Mouse (Mus musculus) thymus, adult 2 months (tissue): Measurements from ENCODE around the gene Vgll4. TPM values are rescaled to one million over a fixed set of nuclear protein-coding genes. Genes with fewer than 3 reads are reported as not detected.
A peak's percentile ranks its signal among the peaks of the same experiment; 100 is the strongest.

Source experiments
- DNase-seq: peaks from one replicate; pipeline ENCODE4 v3.0.0; 2021
- H3K27ac ChIP-seq: fragments of 200-500 bp; 2 replicates; pipeline ENCODE4 v1.5.1; 2012; ENCODE audit warnings: low read length, control low read depth; ENCODE audit not compliant: control insufficient read depth, insufficient read depth
- H3K27me3 ChIP-seq: fragments of 200-500 bp; 2 replicates; pipeline ENCODE4 v1.6.1; 2012; ENCODE audit warnings: mild to moderate bottlenecking, low read length, moderate library complexity, mixed read lengths; ENCODE audit not compliant: control insufficient read depth, insufficient read depth
- H3K36me3 ChIP-seq: fragments of 200-500 bp; 2 replicates; pipeline ENCODE4 v1.6.1; 2012; ENCODE audit warnings: mild to moderate bottlenecking, low read length, moderate library complexity; ENCODE audit not compliant: control insufficient read depth, insufficient read depth
- H3K4me1 ChIP-seq: fragments of 200-500 bp; replicated peaks from 2 replicates; pipeline ENCODE4 v1.6.1; 2012; ENCODE audit warnings: low read length; ENCODE audit not compliant: control insufficient read depth, insufficient read depth
- H3K4me3 ChIP-seq: fragments of 200-500 bp; 2 replicates; pipeline ENCODE4 v1.5.1; 2012; ENCODE audit warnings: mild to moderate bottlenecking, low read length, control low read depth, moderate library complexity; ENCODE audit not compliant: control insufficient read depth, insufficient read depth
- CTCF ChIP-seq: fragments of 200-500 bp; IDR thresholded peaks from 2 replicates; pipeline ENCODE4 v1.5.1; 2012; ENCODE audit warnings: mild to moderate bottlenecking, control low read depth, low read length, moderate library complexity, borderline replicate concordance; ENCODE audit not compliant: control insufficient read depth, poor library complexity, insufficient read depth; ENCODE audit errors: extremely low read depth
- POLR2A ChIP-seq: fragments of 200-500 bp; IDR thresholded peaks from 2 replicates; pipeline ENCODE4 v1.6.1; 2012; ENCODE audit warnings: mild to moderate bottlenecking, low read length, control low read depth, moderate library complexity; ENCODE audit not compliant: control insufficient read depth, poor library complexity, insufficient read depth; ENCODE audit errors: extremely low read depth
- WGBS: fragments of 180-500 bp; shearing (Covaris S2); methylation state at CpG from one replicate; pipeline ENCODE4 v1.1.7; 2018; 5-methylcytosine and 5-hydroxymethylcytosine counted together
- polyA plus RNA-seq: library from polyadenylated mRNA; depleted of rRNA; stranded (reverse); fragments of >200 nt; gene quantifications from 2 replicates; pipeline ENCODE4 v1.2.3, GENCODE M21; 2012

The Vgll4 gene
- polyA plus RNA-seq, 1 experiment, result 107 TPM

DNA sequence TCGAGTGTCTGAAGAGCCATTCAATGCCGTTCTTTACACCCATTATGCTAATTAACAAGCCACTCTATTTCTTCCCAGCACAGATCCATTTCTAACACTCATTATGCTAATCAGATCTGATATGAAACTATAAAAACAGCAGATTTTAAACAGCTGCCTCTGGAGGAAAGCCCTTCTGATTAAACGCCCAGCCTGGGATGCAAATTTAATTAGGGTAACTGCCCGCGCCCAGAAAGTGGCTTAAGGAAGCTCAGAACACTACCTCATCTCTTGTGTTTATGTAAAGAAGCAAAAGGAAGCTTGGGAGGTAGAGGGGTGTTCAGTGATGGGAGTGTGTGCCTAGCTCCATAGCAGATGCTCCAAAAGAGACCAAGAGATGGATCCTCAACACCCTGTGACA is 17.4 kb downstream of the Vgll4 start:
- WGBS, result 89% methylated on average over 5 of the region's 5 CpGs
- Histone ChIP-seq H3K27ac (no peak overlapping the region), H3K36me3 (no peaks in the 10 kb centered on the region), H3K4me1 (no peaks in the 10 kb centered on the region), H3K4me3 (no peak overlapping the region), H3K27me3 (no peaks in the 10 kb centered on the region)
- no peak for DNase-seq
- TF ChIP-seq CTCF (no peak), POLR2A (no peak)

DNA sequence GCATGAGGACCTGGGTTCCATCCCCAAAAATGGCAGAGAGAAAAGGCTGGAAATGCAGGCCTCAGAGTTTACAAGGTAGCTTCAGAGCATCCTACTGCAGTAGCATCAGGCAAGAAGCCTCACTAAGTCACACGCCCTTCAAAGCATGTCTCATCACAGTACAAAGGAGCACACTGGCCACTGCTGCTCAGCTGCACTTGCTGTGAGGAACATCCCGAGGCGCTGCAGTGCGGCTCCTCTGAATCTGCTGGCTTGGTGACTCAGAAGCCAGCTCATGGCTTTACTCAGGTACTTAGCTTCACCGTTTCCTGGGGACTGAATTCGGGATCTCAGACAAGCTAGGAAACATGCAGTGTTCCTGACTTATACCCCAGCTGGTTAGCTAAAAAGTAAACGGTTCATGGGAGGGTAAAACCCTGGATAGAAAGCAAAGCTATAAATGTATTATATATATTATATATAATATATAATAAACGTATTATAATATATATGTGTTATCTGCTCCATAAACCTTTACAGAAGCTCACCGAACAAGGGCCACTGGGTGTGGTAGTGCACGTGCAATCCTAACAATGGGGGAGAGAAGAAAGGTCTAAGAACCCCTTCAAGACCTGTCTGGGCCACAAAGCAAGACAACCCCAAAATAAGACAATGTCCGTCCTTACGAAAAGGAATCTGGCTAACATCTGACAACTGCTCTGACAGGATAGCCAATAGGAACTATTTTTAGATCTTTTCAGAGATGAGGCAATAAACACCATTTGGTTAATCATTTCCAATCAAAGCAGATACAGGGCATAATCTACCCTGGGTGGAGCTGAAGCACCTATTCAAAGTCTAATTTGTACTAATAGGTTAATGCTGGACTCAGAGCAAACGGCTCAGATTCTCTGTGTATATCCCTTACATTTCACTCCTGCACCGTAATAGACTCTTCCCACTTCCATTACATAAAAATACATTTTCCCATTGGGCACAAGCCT is 25.0 kb downstream of the Vgll4 start:
- Histone ChIP-seq H3K4me3 (no peak overlapping the region), H3K27ac (no peak overlapping the region), H3K27me3 (no peaks in the 10 kb centered on the region), H3K36me3 (no peaks in the 10 kb centered on the region), H3K4me1 (no peaks in the 10 kb centered on the region)
- DNase-seq, result no peak
- TF ChIP-seq CTCF (no peak), POLR2A (no peak)
- WGBS, result 91% methylated on average over 14 of the region's 14 CpGs

DNA sequence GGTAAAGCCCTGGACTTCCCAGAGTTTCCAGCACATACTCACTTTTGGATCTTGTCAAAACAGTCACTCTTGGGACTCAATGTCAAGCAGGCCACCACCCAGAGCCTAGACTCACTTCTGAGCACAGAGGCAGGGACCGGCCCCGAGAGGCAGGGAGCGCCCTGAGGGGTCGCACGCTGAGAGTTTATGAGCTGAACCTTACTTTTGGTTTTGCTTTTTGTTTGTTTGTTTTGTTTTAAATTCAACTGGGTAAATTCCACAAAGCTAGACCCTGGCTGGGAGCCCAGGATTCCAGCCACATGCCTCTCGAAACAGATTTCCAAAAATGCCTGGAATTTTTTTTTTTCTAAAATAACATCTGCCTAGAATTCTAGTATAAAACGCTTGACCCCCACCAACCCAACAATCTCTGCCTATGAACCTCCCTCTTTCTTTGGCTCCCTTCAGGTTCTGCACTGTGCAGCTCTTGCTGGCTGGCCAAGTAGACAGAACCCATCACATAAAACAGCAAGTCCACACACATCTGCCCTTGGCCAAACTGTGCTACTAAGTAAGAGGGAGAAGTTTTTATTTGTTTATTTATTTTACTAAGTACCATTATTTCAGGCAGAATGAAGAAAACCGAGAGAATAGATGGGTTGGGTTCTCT is 28.5 kb downstream of the Vgll4 start:
- Histone ChIP-seq H3K27me3 (no peaks in the 10 kb centered on the region), H3K4me1 (peaks cover 7% of the 10 kb centered on the region; the same call in 1 of the 2 replicates), H3K36me3 (no peaks in the 10 kb centered on the region), H3K4me3 (no peak overlapping the region), H3K27ac (no peak overlapping the region)
- no peak for DNase-seq
- WGBS, result 88% methylated on average over 8 of the region's 8 CpGs
- TF ChIP-seq CTCF (no peak), POLR2A (no peak)

DNA sequence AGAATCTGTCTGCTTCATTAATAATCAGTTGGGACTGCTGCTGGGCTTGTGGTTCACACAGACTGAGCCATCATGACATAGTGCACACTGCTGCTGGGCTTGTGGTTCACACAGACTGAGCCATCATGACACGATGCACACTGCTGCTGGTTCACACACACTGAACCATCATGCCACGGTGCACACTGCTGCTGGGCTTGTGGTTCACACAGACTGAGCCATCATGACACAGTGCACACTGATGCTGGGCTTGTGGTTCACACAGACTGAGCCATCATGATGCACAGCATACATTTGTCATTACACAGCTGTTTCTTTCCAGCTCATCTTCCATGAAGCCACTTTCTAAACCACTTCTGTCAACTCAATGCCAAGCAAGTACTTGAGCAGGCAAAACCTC is 30.1 kb downstream of the Vgll4 start:
- no peak for DNase-seq
- no peaks in the 10 kb centered on the region for H3K36me3 ChIP-seq
- H3K27me3 ChIP-seq, result no peaks in the 10 kb centered on the region
- H3K27ac ChIP-seq, result no peak overlapping the region
- peaks cover 7% of the 10 kb centered on the region; the same call in 1 of the 2 replicates for H3K4me1 ChIP-seq
- TF ChIP-seq POLR2A, result no peak
- TF ChIP-seq CTCF, result no peak
- 80% methylated on average over 2 of the region's 2 CpGs for WGBS
- H3K4me3 ChIP-seq, result no peak overlapping the region

DNA sequence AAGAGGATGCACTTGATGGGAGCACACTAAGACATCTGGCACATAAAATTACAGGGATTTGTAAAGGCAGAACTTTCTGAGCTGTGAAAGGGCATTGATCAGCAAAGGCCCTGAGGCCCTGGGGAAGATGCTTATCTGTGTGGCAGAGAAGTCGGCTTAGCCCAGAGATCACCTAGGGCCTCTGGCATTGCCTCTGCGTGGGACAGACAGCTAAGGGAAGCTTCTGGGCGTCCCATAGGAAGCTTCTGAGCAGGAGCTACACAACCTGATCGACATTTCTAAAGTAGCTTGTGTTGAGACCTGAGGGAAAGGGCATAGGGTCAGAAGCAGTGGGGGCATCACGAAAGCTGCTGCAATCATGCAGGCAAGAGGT is 32.9 kb downstream of the Vgll4 start:
- no peak for TF ChIP-seq POLR2A
- no peak for TF ChIP-seq CTCF
- peaks cover 8% of the 10 kb centered on the region; the same call in 1 of the 2 replicates for H3K4me1 ChIP-seq
- DNase-seq, result no peak
- WGBS, result 91% methylated on average over 5 of the region's 5 CpGs
- H3K36me3 ChIP-seq, result no peaks in the 10 kb centered on the region
- no peak overlapping the region for H3K4me3 ChIP-seq
- no peaks in the 10 kb centered on the region for H3K27me3 ChIP-seq
- no peak overlapping the region for H3K27ac ChIP-seq

DNA sequence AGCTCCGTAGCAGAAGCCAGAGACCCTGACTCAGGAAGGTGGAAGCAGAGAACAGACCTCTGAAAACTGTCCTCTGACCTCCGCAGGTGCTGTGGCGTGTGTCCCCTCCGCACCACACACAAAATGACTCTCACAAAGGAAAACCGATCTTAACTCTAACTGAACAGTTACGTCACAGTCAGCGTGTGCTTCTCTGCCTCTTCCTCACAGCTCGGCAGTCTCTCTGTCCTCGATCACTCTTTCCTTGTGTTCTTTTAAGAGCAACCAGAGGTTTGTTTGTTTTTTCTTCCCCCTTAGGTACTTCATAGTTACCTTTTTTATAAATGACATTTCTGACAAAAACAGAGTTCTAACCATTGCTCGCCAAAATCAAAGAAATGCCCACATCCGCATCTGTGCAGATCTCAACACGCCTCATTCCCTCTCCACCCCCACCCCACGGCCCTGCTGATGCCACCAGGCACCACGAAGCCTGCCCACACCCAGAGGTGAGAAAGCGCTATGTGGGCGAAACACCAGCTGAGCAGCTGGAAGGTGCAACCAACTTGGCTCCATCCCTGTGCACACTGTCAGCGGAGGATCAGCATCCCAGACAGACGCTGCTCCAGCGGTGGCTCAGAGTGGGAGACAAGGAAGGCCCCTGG is 33.4 kb downstream of the Vgll4 start:
- no peak for TF ChIP-seq POLR2A
- no peak for TF ChIP-seq CTCF
- no peaks in the 10 kb centered on the region for H3K27me3 ChIP-seq
- no peaks in the 10 kb centered on the region for H3K36me3 ChIP-seq
- peak overlapping the region; percentile 21; the same call in 1 of the 2 replicates for H3K4me3 ChIP-seq
- 55% methylated on average over 19 of the region's 19 CpGs for WGBS
- H3K4me1 ChIP-seq, result peaks cover 13% of the 10 kb centered on the region
- no peak for DNase-seq
- H3K27ac ChIP-seq, result peak overlapping the region; percentile 59
